Mouse (Mus musculus): ENCODE results near the gene Zfp948.

GRCm38 (mm10) chr17:21579493-21580175 is 12.8 kb downstream of the Zfp948 start:
- TF ChIP-seq MAX (IDR thresholded peaks at IDR 0.05; ENCODE audit: low read depth): no peak
- TF ChIP-seq POLR2A (IDR thresholded peaks at IDR 0.05; ENCODE audit: insufficient read length, low read depth): no peak
- no peak for TF ChIP-seq USF1 (IDR thresholded peaks at IDR 0.05; ENCODE audit: low read depth)

Data from myocyte (in vitro differentiated cells).